Mouse (Mus musculus): Measurements from ENCODE around the gene Pgam2. TPM values are rescaled to one million over a fixed set of nuclear protein-coding genes. Genes with fewer than 3 reads are reported as not detected.

Gene Pgam2
- total RNA-seq (2014; rRNA removed) (not detected in 2 replicates), polyA plus RNA-seq (2015; fragmentation: Nextera tagmentation; extraction: Ambion mirVana) (2.9 and 3.8 TPM in 2 replicates)

GRCm38 (mm10) chr11:5803551-5803981 lies at the start of gene Pgam2:
Gene Pgam2, minus strand, starts transcription at chr11:5803733.
- TF ChIP-seq CTCF (IDR thresholded peaks at IDR 0.05) = no peak
- ATAC-seq (ENCODE audit: low FRiP score) = no peak
- H3K27ac ChIP-seq (ENCODE audit: low read depth, low read length) = no peak within 1 kb of the TSS

GRCm38 (mm10) chr11:5852314-5852713 lies 48.8 kb upstream of the Pgam2 start:
- no peaks in the 10 kb centered on the region for H3K36me3 ChIP-seq (ENCODE audit: insufficient read depth, low read length)
- WGBS = 48% methylated on average over 1 of the region's 1 CpGs
- H3K27ac ChIP-seq (ENCODE audit: low read depth, low read length) = no peak overlapping the region
- no peaks in the 10 kb centered on the region; the same call in 1 of the 2 replicates for H3K27me3 ChIP-seq (ENCODE audit: insufficient read depth, low read length)
- ATAC-seq (ENCODE audit: low FRiP score) (no peak), DNase-seq (ENCODE audit: low spot score) (no peak)
- no peak overlapping the region for H3K9ac ChIP-seq (replicated peaks; ENCODE audit: low read length, poor library complexity, severe bottlenecking)
- no peak for TF ChIP-seq CTCF (IDR thresholded peaks at IDR 0.05)
- H3K4me2 ChIP-seq (ENCODE audit: low read depth, low read length, poor library complexity, severe bottlenecking) = no peak overlapping the region
- H3K9me3 ChIP-seq (ENCODE audit: low read length) = no peaks in the 10 kb centered on the region
- H3K4me3 ChIP-seq (ENCODE audit: low read depth, low read length) = no peak overlapping the region
- no peaks in the 10 kb centered on the region for H3K4me1 ChIP-seq (ENCODE audit: insufficient read depth, low read length)

More at GRCm38 (mm10) chr11:5803551-5803981, at the start of gene Pgam2:
- Histone ChIP-seq H3K27me3 (ENCODE audit: insufficient read depth, low read length) (no peaks in the 10 kb centered on the region), H3K36me3 (ENCODE audit: insufficient read depth, low read length) (peaks cover 30% of the 10 kb centered on the region), H3K4me3 (ENCODE audit: low read depth, low read length) (no peak within 1 kb of the TSS), H3K4me2 (ENCODE audit: low read depth, low read length, poor library complexity, severe bottlenecking) (no peak within 1 kb of the TSS), H3K9ac (replicated peaks; ENCODE audit: low read length, poor library complexity, severe bottlenecking) (no peak within 1 kb of the TSS), H3K4me1 (ENCODE audit: insufficient read depth, low read length) (0 out of 2 replicates have a peak, but pooled peaks cover 5% of the 10 kb centered on the region), H3K9me3 (ENCODE audit: low read length) (no peaks in the 10 kb centered on the region)
- DNase-seq (ENCODE audit: low spot score) = no peak
- 46% methylated on average over 8 of the region's 8 CpGs for WGBS

GRCm38 (mm10) chr11:5851021-5851736 lies 47.6 kb upstream of the Pgam2 start:
- no peaks in the 10 kb centered on the region for H3K36me3 ChIP-seq (ENCODE audit: insufficient read depth, low read length)
- 60% methylated on average over 4 of the region's 4 CpGs for WGBS
- no peak for TF ChIP-seq CTCF (IDR thresholded peaks at IDR 0.05)
- no peak for DNase-seq (ENCODE audit: low spot score)
- no peak overlapping the region for H3K9ac ChIP-seq (replicated peaks; ENCODE audit: low read length, poor library complexity, severe bottlenecking)
- no peak overlapping the region for H3K27ac ChIP-seq (ENCODE audit: low read depth, low read length)
- ATAC-seq (ENCODE audit: low FRiP score) = no peak
- H3K4me2 ChIP-seq (ENCODE audit: low read depth, low read length, poor library complexity, severe bottlenecking) = no peak overlapping the region
- no peaks in the 10 kb centered on the region; the same call in 1 of the 2 replicates for H3K27me3 ChIP-seq (ENCODE audit: insufficient read depth, low read length)
- no peaks in the 10 kb centered on the region for H3K9me3 ChIP-seq (ENCODE audit: low read length)
- H3K4me3 ChIP-seq (ENCODE audit: low read depth, low read length) = no peak overlapping the region
- no peaks in the 10 kb centered on the region for H3K4me1 ChIP-seq (ENCODE audit: insufficient read depth, low read length)

- no peak overlapping the region for H3K4me2 ChIP-seq (ENCODE audit: low read depth, low read length, poor library complexity, severe bottlenecking)
- no peak for TF ChIP-seq CTCF (IDR thresholded peaks at IDR 0.05)
- no peaks in the 10 kb centered on the region for H3K36me3 ChIP-seq (ENCODE audit: insufficient read depth, low read length)
- H3K9me3 ChIP-seq (ENCODE audit: low read length) = no peaks in the 10 kb centered on the region
- H3K4me3 ChIP-seq (ENCODE audit: low read depth, low read length) = no peak overlapping the region
- H3K27me3 ChIP-seq (ENCODE audit: insufficient read depth, low read length) = no peaks in the 10 kb centered on the region; the same call in 1 of the 2 replicates
- ATAC-seq (ENCODE audit: low FRiP score) (no peak), DNase-seq (ENCODE audit: low spot score) (no peak)
- no peak overlapping the region for H3K27ac ChIP-seq (ENCODE audit: low read depth, low read length)
- WGBS = 76% methylated on average over 5 of the region's 5 CpGs
- no peaks in the 10 kb centered on the region for H3K4me1 ChIP-seq (ENCODE audit: insufficient read depth, low read length)
- no peak overlapping the region for H3K9ac ChIP-seq (replicated peaks; ENCODE audit: low read length, poor library complexity, severe bottlenecking)
These were observed 46.9 kb upstream of the Pgam2 start for GRCm38 (mm10) chr11:5850452-5850851.

GRCm38 (mm10) chr11:5849316-5849715 lies 45.8 kb upstream of the Pgam2 start:
- TF ChIP-seq CTCF (IDR thresholded peaks at IDR 0.05) = no peak
- no peak overlapping the region for H3K4me3 ChIP-seq (ENCODE audit: low read depth, low read length)
- H3K4me1 ChIP-seq (ENCODE audit: insufficient read depth, low read length) = no peaks in the 10 kb centered on the region
- ATAC-seq (ENCODE audit: low FRiP score) (no peak), DNase-seq (ENCODE audit: low spot score) (no peak)
- H3K4me2 ChIP-seq (ENCODE audit: low read depth, low read length, poor library complexity, severe bottlenecking) = no peak overlapping the region
- 46% methylated on average over 2 of the region's 2 CpGs for WGBS
- no peaks in the 10 kb centered on the region for H3K36me3 ChIP-seq (ENCODE audit: insufficient read depth, low read length)
- H3K9ac ChIP-seq (replicated peaks; ENCODE audit: low read length, poor library complexity, severe bottlenecking) = no peak overlapping the region
- H3K9me3 ChIP-seq (ENCODE audit: low read length) = no peaks in the 10 kb centered on the region
- no peak overlapping the region for H3K27ac ChIP-seq (ENCODE audit: low read depth, low read length)
- no peaks in the 10 kb centered on the region; the same call in 1 of the 2 replicates for H3K27me3 ChIP-seq (ENCODE audit: insufficient read depth, low read length)

- ATAC-seq (ENCODE audit: low FRiP score) (peak; percentile 44; the same call in 1 of the 2 replicates), DNase-seq (ENCODE audit: low spot score) (peak; percentile 54)
- Histone ChIP-seq H3K36me3 (ENCODE audit: insufficient read depth, low read length) (no peaks in the 10 kb centered on the region), H3K27me3 (ENCODE audit: insufficient read depth, low read length) (no peaks in the 10 kb centered on the region; the same call in 1 of the 2 replicates), H3K9me3 (ENCODE audit: low read length) (no peaks in the 10 kb centered on the region), H3K4me2 (ENCODE audit: low read depth, low read length, poor library complexity, severe bottlenecking) (no peak overlapping the region), H3K9ac (replicated peaks; ENCODE audit: low read length, poor library complexity, severe bottlenecking) (no peak overlapping the region), H3K27ac (ENCODE audit: low read depth, low read length) (no peak overlapping the region), H3K4me1 (ENCODE audit: insufficient read depth, low read length) (no peaks in the 10 kb centered on the region), H3K4me3 (ENCODE audit: low read depth, low read length) (no peak overlapping the region)
- WGBS = 28% methylated on average over 6 of the region's 6 CpGs
- no peak for TF ChIP-seq CTCF (IDR thresholded peaks at IDR 0.05)
These were observed 45.2 kb upstream of the Pgam2 start for GRCm38 (mm10) chr11:5848741-5849140.
